Mouse (Mus musculus) inflammation-experienced regulatory T-cells, adult 6 months (primary cell): Measurements from ENCODE around the gene Atp5k. TPM values are rescaled to one million over a fixed set of nuclear protein-coding genes. Genes with fewer than 3 reads are reported as not detected.

Source experiments
- ATAC-seq: one replicate; pipeline ENCODE4 v1.8.0; 2017
- polyA plus RNA-seq, 3 experiments: library from polyadenylated mRNA; unstranded; fragments of 100-300 nt; shearing (Covaris generic); gene quantifications; one replicate each; pipeline ENCODE4 v1.2.1; 2017

Gene Atp5k
- polyA plus RNA-seq, 3 experiments from 2014 or later: 180 to 317 (median 253) TPM

DNA sequence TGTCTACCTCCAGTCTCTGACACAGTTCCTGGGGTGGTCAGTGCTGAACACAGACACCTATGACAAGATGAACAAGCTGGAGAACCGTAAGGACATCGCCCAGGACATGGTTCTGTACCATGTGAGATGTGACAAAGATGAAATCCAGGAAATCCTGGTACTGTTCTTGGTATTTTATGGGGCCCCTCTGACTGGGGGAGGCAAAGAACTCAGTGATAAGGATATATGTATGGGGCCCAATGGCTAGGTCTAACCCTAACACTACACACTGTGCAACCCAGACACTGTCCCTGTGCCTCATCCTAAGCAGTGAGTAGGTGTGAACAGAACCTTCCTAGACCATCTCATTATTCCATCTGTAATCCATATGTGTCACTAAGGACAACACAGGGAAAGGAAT lies 10.8 kb downstream of the Atp5k start:
- no peak for ATAC-seq

DNA sequence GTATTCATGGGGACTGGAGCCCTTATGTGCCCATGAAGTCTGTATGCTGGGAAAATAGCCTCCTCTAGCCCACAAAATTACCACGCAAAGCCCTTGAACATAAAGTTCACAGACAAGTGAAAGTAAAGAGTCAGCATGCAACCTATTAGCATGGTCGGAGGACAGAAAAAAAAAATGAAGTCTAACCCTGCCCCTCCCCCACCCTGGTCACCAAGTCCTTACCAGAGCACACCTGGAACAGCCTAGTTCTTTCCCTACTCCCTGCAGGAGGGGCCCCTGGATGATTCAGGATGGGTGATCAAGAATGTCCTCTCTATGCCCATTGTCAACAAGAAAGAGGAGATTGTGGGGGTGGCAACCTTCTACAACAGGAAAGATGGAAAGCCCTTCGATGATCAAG lies 11.5 kb downstream of the Atp5k start:
- no peak for ATAC-seq

DNA sequence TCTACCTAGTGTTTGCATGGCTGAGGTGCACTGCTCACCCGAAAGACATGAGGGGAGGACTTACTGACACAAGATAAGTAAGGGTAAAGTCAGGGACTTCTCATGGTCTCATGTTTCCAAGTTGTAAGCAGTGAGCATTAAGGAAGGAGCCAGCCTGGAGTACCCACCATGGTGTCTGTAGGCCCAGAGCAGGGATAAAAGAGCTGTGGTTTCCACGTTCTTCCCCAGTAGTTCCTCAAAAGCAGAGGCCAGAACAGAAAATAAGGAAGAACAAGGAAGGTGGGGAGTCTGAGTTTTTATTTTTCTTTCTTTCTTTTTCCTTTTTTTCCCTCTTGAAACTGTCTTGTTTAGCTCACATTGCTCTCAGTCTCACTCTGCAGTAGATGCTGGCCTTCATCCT lies 19.5 kb downstream of the Atp5k start:
- ATAC-seq: no peak

DNA sequence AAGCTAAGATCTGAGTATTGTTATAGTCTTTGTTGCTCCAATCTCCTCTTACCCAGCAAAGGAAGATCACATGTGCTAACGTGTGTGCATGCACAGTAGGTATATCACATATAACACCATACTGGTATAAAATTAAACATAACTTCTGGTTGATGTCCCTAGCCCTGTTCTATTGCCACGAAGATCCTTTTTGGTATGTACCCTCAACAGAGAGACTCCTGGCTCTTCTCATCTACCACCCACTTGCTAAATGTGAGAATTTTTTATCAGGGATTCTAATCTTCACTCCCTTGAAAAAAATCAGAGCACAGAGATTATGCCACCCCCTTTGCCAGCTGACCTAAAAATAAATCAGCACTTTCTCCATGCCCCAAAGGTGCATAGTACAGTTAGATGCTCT lies 27.3 kb downstream of the Atp5k start:
- ATAC-seq: no peak

DNA sequence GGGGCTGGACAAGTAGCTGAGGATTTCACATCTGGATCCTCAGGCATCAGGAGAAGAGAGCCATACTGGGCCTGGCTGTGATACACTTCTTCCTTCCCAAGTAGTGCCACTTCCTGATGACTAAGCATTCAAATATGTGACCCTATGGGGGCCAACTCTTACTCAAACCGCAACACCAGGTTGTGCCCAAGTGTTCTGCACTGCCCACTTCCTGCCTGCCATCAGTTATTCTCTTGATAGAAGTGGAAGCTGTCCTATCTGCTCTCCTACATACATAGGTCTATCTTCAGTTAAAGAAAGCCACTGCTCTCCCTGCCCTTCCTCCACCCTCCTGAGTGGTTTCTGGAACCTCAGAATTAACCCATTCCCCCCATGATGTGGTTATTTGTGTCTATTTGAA lies 28.8 kb downstream of the Atp5k start:
- no peak for ATAC-seq

DNA sequence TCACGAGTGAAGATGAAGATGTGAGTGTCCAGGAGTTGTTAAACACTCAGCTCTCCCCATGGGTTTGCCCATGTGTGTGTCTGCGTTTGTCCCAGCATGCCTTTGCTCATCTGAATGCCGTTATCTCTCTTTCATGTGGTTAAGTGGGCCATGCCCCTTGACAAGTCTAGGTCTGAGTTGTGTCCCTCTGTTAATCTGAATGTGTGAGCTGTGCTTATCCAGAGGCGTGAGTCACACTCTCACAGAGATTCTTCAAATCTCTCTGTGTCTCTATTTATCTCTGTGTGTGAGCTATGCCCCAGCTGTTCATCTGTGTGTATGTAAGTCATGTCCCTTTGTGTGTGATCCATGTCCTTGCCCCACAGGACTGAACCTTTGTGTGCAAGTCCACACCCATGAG lies 30.8 kb downstream of the Atp5k start:
- ATAC-seq: no peak

DNA sequence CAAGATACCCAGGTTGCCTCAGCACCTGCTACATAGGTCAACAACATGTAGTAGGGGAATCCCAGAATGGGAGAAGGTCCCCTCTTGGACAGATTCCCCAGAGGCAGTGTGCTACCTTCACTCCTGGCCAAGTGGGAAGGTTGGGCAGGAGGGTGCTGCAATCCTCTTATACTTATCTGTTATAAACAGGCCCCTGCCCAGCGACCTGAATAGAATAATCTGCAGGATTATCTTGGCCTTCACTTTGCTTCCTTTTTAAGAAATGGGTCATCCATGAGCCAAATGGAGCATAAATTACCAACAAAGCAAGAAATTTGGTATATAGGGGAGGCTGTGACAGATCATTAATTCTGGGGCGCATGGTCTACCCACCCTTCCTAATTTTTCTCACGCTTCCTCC lies 44.5 kb downstream of the Atp5k start:
- ATAC-seq: no peak

DNA sequence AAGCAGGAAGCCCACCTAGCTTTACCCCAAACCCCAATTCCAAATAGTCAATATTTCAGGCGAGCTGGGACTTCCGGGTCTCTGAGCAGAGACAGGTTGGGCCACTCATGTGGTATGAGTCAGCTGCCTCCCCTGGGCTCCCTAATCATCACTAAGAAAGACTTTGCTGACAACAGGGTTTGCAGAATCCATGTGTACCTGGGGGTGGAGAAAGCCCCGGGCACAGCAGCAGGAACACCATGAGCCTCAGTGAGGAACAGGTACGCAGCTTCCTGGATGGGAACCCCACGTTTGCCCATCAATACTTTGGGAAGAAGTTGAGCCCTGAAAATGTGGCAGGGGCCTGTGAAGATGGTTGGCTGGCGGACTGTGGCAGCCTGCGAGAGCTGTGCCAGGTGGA lies 46.0 kb downstream of the Atp5k start, which contains the start of gene Pde6b:
TSS of gene Pde6b (plus strand) at position 191 of the 400 bp plus-strand sequence.
- no peak for ATAC-seq

DNA sequence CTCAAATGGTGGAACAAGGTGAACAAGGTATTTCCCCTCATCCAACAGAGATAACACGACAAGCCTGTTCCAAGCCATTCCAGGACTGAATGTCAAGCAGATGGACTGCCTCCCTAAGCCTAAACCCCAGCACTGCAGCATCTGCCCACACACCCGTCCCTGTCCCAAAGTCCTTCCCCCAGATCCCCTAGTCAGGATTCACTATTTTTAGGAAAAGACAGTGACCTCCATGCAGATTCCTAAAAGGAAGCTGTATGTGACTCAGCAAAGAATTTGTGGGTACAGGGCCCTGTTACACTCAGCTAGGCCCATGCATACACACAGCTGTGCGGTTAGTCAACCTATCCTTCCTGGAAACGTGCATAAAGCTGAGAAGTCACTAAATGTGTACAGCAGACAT lies 47.8 kb downstream of the Atp5k start:
- ATAC-seq: no peak

DNA sequence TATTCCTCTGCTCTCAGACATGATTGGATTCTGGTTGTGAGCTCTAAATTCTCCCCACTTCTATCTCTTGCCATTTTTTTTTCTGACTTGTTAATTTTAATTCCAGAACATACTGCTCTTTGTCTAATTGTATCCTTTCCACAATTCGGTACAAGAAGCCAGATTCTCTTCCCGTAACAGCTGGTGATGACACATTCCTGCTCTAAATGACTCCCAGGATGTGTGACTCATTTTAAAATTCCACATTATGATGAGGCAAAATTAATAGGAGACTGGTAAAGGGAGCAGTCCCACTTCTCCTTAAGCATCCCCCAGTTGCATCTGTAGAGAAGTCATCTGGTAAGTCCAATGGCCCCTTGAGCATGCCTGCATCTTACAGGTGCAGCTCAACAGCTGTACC lies 48.6 kb downstream of the Atp5k start:
- no peak for ATAC-seq

Other genes with a start within 250 kb of the Atp5k start
- gene Dr1, start 165.6 kb downstream of the Atp5k start, polyA plus RNA-seq: 10 to 100 TPM; 29.5 to 41.9 (median 33.2) TPM
- gene Pigg, start 121.8 kb downstream of the Atp5k start, polyA plus RNA-seq: 1 to 10 TPM; 2.6 to 5.0 (median 4.6) TPM
- not detected for gene Gm42517, start 66.5 kb downstream of the Atp5k start, polyA plus RNA-seq
- gene Pde6b, start 46.1 kb downstream of the Atp5k start, polyA plus RNA-seq: 1 to 10 TPM; 1.2 to 1.4 (median 1.3) TPM
- not detected for gene Mfsd7a, start 14.4 kb upstream of the Atp5k start, polyA plus RNA-seq
- gene Pcgf3, start 26.8 kb upstream of the Atp5k start, polyA plus RNA-seq: 1 to 10 TPM; 3.5 to 5.8 (median 4.9) TPM
- gene Cplx1, start 115.6 kb upstream of the Atp5k start, polyA plus RNA-seq: not detected
- gene Gak, start 195.3 kb upstream of the Atp5k start, polyA plus RNA-seq: 10 to 100 TPM; 59.8 to 74.7 (median 70.1) TPM
- 10 to 100 TPM; 26.7 to 40.8 (median 39.5) TPM for gene Tmem175, start 195.3 kb upstream of the Atp5k start, polyA plus RNA-seq
- 10 to 100 TPM; 13.1 to 17.8 (median 13.5) TPM for gene Idua, start 225.9 kb upstream of the Atp5k start, polyA plus RNA-seq
- gene Dgkq, start 235.2 kb upstream of the Atp5k start, polyA plus RNA-seq: 1 to 10 TPM; 2.1 to 7.7 (median 4.7) TPM
- gene Slc26a1, start 241.1 kb upstream of the Atp5k start, polyA plus RNA-seq: under 1 TPM in 2 of 3 experiments, not detected in 1; 0.16 to 0.78 TPM